Mouse (Mus musculus): ENCODE measurements around the gene Mamdc2. TPM values are rescaled to one million over a fixed set of nuclear protein-coding genes. Genes with fewer than 3 reads are reported as not detected.
"Not testable (repeated sequence)": the region's sequence is repeated elsewhere in the genome, so short reads cannot be mapped to it uniquely, and the experiment has no call there.

The Mamdc2 gene
- polyA plus RNA-seq, 1 experiment from 2014 or later = 2.7 TPM

GRCm38 (mm10) chr19:23489780-23490179 is 41.5 kb upstream of the Mamdc2 start:
- Histone ChIP-seq H3K4me1 (replicated peaks; ENCODE audit: insufficient read depth, low read length) (no peaks in the 10 kb centered on the region; the same call in 1 of the 2 replicates), H3K4me2 (ENCODE audit: low read length) (no peak overlapping the region), H3K9ac (ENCODE audit: low read depth, low read length) (no peak overlapping the region), H3K27ac (no peak overlapping the region), H3K9me3 (replicated peaks; ENCODE audit: low read length) (no peaks in the 10 kb centered on the region), H3K27me3 (ENCODE audit: insufficient read depth, low read length) (no peaks in the 10 kb centered on the region), H3K4me3 (replicated peaks; ENCODE audit: low read depth, low read length) (no peak overlapping the region), H3K36me3 (ENCODE audit: insufficient read depth, low read length) (no peaks in the 10 kb centered on the region)
- WGBS = 25% methylated on average over 8 of the region's 8 CpGs
- no peak for DNase-seq (ENCODE audit: low spot score)
- TF ChIP-seq CTCF (IDR thresholded peaks at IDR 0.05; ENCODE audit: low read depth) = no peak
- ATAC-seq (replicated peaks; ENCODE audit: low FRiP score, low read depth) = no peak

- Histone ChIP-seq H3K9ac (ENCODE audit: low read depth, low read length) (no peak overlapping the region), H3K4me1 (replicated peaks; ENCODE audit: insufficient read depth, low read length) (no peaks in the 10 kb centered on the region; the same call in 1 of the 2 replicates), H3K27ac (no peak overlapping the region), H3K4me2 (ENCODE audit: low read length) (no peak overlapping the region), H3K9me3 (replicated peaks; ENCODE audit: low read length) (no peaks in the 10 kb centered on the region), H3K36me3 (ENCODE audit: insufficient read depth, low read length) (no peaks in the 10 kb centered on the region), H3K4me3 (replicated peaks; ENCODE audit: low read depth, low read length) (no peak overlapping the region), H3K27me3 (ENCODE audit: insufficient read depth, low read length) (no peaks in the 10 kb centered on the region)
- DNase-seq (ENCODE audit: low spot score) (no peak), ATAC-seq (replicated peaks; ENCODE audit: low FRiP score, low read depth) (no peak)
- WGBS = 90% methylated on average over 1 of the region's 1 CpGs
- no peak for TF ChIP-seq CTCF (IDR thresholded peaks at IDR 0.05; ENCODE audit: low read depth)
Measured at GRCm38 (mm10) chr19:23487421-23487820, 39.2 kb upstream of the Mamdc2 start.

- H3K4me3 ChIP-seq (replicated peaks; ENCODE audit: low read depth, low read length) = no peak overlapping the region
- ATAC-seq (replicated peaks; ENCODE audit: low FRiP score, low read depth) (no peak), DNase-seq (ENCODE audit: low spot score) (no peak)
- no peaks in the 10 kb centered on the region for H3K9me3 ChIP-seq (replicated peaks; ENCODE audit: low read length)
- no peak overlapping the region for H3K27ac ChIP-seq
- 45% methylated on average over 6 of the region's 6 CpGs for WGBS
- no peak for TF ChIP-seq CTCF (IDR thresholded peaks at IDR 0.05; ENCODE audit: low read depth)
- no peaks in the 10 kb centered on the region for H3K36me3 ChIP-seq (ENCODE audit: insufficient read depth, low read length)
- H3K4me1 ChIP-seq (replicated peaks; ENCODE audit: insufficient read depth, low read length) = no peaks in the 10 kb centered on the region; the same call in 1 of the 2 replicates
- H3K27me3 ChIP-seq (ENCODE audit: insufficient read depth, low read length) = no peaks in the 10 kb centered on the region
- H3K4me2 ChIP-seq (ENCODE audit: low read length) = no peak overlapping the region
- H3K9ac ChIP-seq (ENCODE audit: low read depth, low read length) = no peak overlapping the region
Measured at GRCm38 (mm10) chr19:23486631-23487270, 38.5 kb upstream of the Mamdc2 start.

- no peaks in the 10 kb centered on the region for H3K36me3 ChIP-seq (ENCODE audit: insufficient read depth, low read length)
- no peak overlapping the region for H3K4me3 ChIP-seq (replicated peaks; ENCODE audit: low read depth, low read length)
- no peaks in the 10 kb centered on the region; the same call in 1 of the 2 replicates for H3K4me1 ChIP-seq (replicated peaks; ENCODE audit: insufficient read depth, low read length)
- no peaks in the 10 kb centered on the region for H3K27me3 ChIP-seq (ENCODE audit: insufficient read depth, low read length)
- 74% methylated on average over 7 of the region's 7 CpGs for WGBS
- H3K4me2 ChIP-seq (ENCODE audit: low read length) = no peak overlapping the region
- no peaks in the 10 kb centered on the region for H3K9me3 ChIP-seq (replicated peaks; ENCODE audit: low read length)
- no peak overlapping the region for H3K27ac ChIP-seq
- ATAC-seq (replicated peaks; ENCODE audit: low FRiP score, low read depth) = no peak
- TF ChIP-seq CTCF (IDR thresholded peaks at IDR 0.05; ENCODE audit: low read depth) = no peak
- H3K9ac ChIP-seq (ENCODE audit: low read depth, low read length) = no peak overlapping the region
- DNase-seq (ENCODE audit: low spot score) = no peak
Measured at GRCm38 (mm10) chr19:23485940-23486600, 37.8 kb upstream of the Mamdc2 start.

- not testable (repeated sequence) for H3K9ac ChIP-seq (ENCODE audit: low read depth, low read length); H3K4me3 ChIP-seq (replicated peaks; ENCODE audit: low read depth, low read length); H3K27me3 ChIP-seq (ENCODE audit: insufficient read depth, low read length); H3K27ac ChIP-seq; DNase-seq (ENCODE audit: low spot score); H3K4me2 ChIP-seq (ENCODE audit: low read length); ATAC-seq (replicated peaks; ENCODE audit: low FRiP score, low read depth); H3K36me3 ChIP-seq (ENCODE audit: insufficient read depth, low read length); H3K9me3 ChIP-seq (replicated peaks; ENCODE audit: low read length); H3K4me1 ChIP-seq (replicated peaks; ENCODE audit: insufficient read depth, low read length)
- WGBS = 87% methylated on average over 2 of the region's 2 CpGs
Measured at GRCm38 (mm10) chr19:23482571-23482970, 34.3 kb upstream of the Mamdc2 start.

GRCm38 (mm10) chr19:23479597-23479967 is 31.3 kb upstream of the Mamdc2 start:
- TF ChIP-seq CTCF (IDR thresholded peaks at IDR 0.05; ENCODE audit: low read depth) = no peak
- Histone ChIP-seq H3K27ac (no peak overlapping the region), H3K27me3 (ENCODE audit: insufficient read depth, low read length) (no peaks in the 10 kb centered on the region), H3K36me3 (ENCODE audit: insufficient read depth, low read length) (no peaks in the 10 kb centered on the region), H3K4me3 (replicated peaks; ENCODE audit: low read depth, low read length) (no peak overlapping the region), H3K4me2 (ENCODE audit: low read length) (no peak overlapping the region), H3K9me3 (replicated peaks; ENCODE audit: low read length) (no peaks in the 10 kb centered on the region), H3K9ac (ENCODE audit: low read depth, low read length) (no peak overlapping the region), H3K4me1 (replicated peaks; ENCODE audit: insufficient read depth, low read length) (no peaks in the 10 kb centered on the region)
- ATAC-seq (replicated peaks; ENCODE audit: low FRiP score, low read depth) (no peak), DNase-seq (ENCODE audit: low spot score) (peak; percentile 47)

Data from kidney, postnatal 0 days (tissue).